Mouse (Mus musculus) G1E (cell line): Measurements from ENCODE around the gene Cdh22.

Experiments used
- CTCF ChIP-seq: IDR thresholded peaks from 2 replicates; pipeline ENCODE4 v1.5.1; 2012; ENCODE audit warnings: low read depth, low read length, inconsistent platforms, mixed read lengths
- GATA1 ChIP-seq: IDR thresholded peaks from 2 replicates; pipeline ENCODE4 v1.6.1; 2012; ENCODE audit warnings: borderline replicate concordance, low read length, inconsistent platforms, mixed read lengths

- TF ChIP-seq CTCF (no peak), GATA1 (no peak)
These were observed 98.6 kb downstream of the Cdh22 start for GRCm38 (mm10) chr2:165136049-165136448.
